Mouse (Mus musculus): ENCODE data around the gene Zfp653.

DNA sequence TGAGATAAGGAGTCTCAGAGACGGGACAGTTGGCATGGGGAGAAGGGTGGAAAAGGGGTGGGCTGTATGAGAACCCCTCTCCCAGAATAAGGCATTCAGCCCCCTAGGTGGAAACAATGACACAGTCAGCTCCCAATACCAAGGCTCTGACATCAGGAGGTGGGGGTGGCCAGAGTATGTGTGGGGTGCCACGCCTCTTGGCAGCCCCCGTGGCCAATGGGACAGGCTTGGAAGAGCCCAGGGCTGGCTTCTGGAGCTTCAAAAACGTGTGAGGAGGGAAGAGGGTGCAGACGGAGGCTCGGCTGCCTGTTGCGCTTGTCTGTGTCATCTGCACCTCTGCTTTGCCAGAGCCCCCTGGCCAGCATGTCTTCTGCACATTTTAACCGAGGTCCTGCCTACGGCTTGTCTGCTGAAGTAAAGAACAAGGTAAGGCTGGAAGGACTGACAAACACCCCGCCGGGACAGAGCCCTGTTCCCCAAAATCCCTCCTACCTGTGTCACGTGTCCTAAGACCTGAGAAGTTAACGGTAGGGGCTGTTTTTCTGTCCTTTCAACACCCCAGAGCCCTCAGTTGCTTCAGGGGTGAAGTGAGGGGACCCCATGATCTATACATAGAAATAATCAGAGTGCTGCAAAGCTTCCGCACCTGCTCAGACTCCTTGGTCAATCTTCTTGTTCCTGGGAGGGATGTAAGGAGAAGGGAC, 28.0 kb upstream of the Zfp653 start, which contains the start of gene Cnn1:
- TF ChIP-seq CTCF (IDR thresholded peaks at IDR 0.05; ENCODE audit: low read depth, low read length) (no peak), POLR2A (IDR thresholded peaks at IDR 0.05; ENCODE audit: extremely low read depth, insufficient read depth, low read length) (no peak)
